Mouse (Mus musculus) lung, embryonic 14.5 days (tissue): ENCODE results near the gene Ifit1. TPM values are rescaled to one million over a fixed set of nuclear protein-coding genes. Genes with fewer than 3 reads are reported as not detected.

Experiments used
- ATAC-seq: fragments of 200-750 bp; cut with Nextera tagmentation; 2 replicates; pipeline ENCODE4 v1.8.0; 2017; ENCODE audit warnings: mild to moderate bottlenecking, moderate TSS enrichment, moderate library complexity; ENCODE audit not compliant: insufficient read depth
- DNase-seq: peaks from one replicate; pipeline ENCODE4 v3.0.0-alpha.2; 2015
- H3K27ac ChIP-seq: fragments of 300-500 bp; sonication (generic); 2 replicates; pipeline ENCODE4 v1.5.1; 2014; ENCODE audit warnings: low read depth, mild to moderate bottlenecking, moderate library complexity
- H3K27me3 ChIP-seq: fragments of 300-500 bp; sonication (generic); 2 replicates; pipeline ENCODE4 v1.6.1; 2014; ENCODE audit warnings: low read length, control low read depth; ENCODE audit not compliant: insufficient read depth
- H3K36me3 ChIP-seq: fragments of 300-500 bp; sonication (generic); 2 replicates; pipeline ENCODE4 v1.6.1; 2014; ENCODE audit warnings: control low read depth; ENCODE audit not compliant: insufficient read depth
- H3K4me1 ChIP-seq: fragments of 300-500 bp; sonication (generic); 2 replicates; pipeline ENCODE4 v1.6.1; 2014; ENCODE audit warnings: antibody characterized with exemption, control low read depth; ENCODE audit not compliant: insufficient read depth
- H3K4me2 ChIP-seq: fragments of 300-500 bp; sonication (generic); 2 replicates; pipeline ENCODE4 v1.6.1; 2014; ENCODE audit warnings: mild to moderate bottlenecking
- H3K4me3 ChIP-seq: fragments of 300-500 bp; sonication (generic); 2 replicates; pipeline ENCODE4 v1.5.1; 2014; ENCODE audit warnings: low read depth, low read length
- H3K9ac ChIP-seq: fragments of 300-500 bp; sonication (generic); 2 replicates; pipeline ENCODE4 v1.6.1; 2014
- H3K9me3 ChIP-seq: fragments of 300-500 bp; sonication (generic); 2 replicates; pipeline ENCODE4 v1.6.1; 2016; ENCODE audit warnings: low read depth, low read length, control low read depth
- CTCF ChIP-seq: IDR thresholded peaks from 2 replicates; pipeline ENCODE4 v1.5.1; 2016; ENCODE audit warnings: antibody characterized with exemption, low read depth
- WGBS: fragments of 180-500 bp; shearing (Covaris S2); extraction: QIAGEN DNeasy Blood & Tissue Kit; methylation state at CpG from one replicate; pipeline ENCODE4 v1.1.7; 2014; 5-methylcytosine and 5-hydroxymethylcytosine counted together
- polyA plus RNA-seq: library from polyadenylated mRNA; unstranded; fragments of >200 nt; fragmentation: Nextera tagmentation; extraction: Ambion mirVana; gene quantifications from 2 replicates; pipeline ENCODE4 v1.2.1, GENCODE M21; 2014

The Ifit1 gene
- polyA plus RNA-seq, 1 experiment from 2014 or later: not detected

DNA sequence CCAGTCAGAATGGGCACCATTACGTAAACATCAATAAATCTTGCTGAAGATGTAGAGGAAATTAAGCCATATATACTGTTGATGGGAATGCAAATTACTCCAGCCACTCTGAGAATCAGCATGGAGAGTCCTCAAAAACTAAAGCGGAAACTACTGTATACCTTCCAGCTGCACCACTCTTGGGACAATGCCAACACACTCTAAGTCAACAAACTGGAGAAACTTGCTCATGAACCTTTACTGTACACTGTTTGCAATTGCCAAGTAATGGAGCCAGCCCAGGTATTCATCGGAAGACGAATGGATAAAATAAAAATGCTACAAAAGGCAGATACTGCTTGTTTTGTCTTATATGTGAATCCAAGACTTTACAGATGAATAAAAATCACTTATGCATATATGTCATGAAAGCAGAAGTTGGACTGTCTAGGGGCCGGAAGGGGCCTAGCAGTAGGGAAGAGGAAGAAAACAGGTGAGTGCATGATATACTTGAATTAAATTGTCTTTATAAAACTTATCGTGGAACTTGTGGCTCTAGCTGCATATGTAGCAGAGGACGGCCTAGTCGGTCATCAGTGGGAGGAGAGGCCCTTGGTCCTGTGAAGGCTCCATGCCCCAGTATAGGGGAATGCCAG lies 55.8 kb downstream of the Ifit1 start:
- H3K4me3 ChIP-seq: no peak overlapping the region
- no peak for TF ChIP-seq CTCF
- ATAC-seq (no peak), DNase-seq (peak; percentile 76)
- no peak overlapping the region for H3K4me2 ChIP-seq
- H3K9me3 ChIP-seq: no peaks in the 10 kb centered on the region
- H3K27me3 ChIP-seq: no peaks in the 10 kb centered on the region
- no peak overlapping the region for H3K9ac ChIP-seq
- no peaks in the 10 kb centered on the region for H3K36me3 ChIP-seq
- H3K27ac ChIP-seq: no peak overlapping the region
- WGBS: 75% methylated on average over 8 of the region's 8 CpGs
- no peaks in the 10 kb centered on the region for H3K4me1 ChIP-seq

DNA sequence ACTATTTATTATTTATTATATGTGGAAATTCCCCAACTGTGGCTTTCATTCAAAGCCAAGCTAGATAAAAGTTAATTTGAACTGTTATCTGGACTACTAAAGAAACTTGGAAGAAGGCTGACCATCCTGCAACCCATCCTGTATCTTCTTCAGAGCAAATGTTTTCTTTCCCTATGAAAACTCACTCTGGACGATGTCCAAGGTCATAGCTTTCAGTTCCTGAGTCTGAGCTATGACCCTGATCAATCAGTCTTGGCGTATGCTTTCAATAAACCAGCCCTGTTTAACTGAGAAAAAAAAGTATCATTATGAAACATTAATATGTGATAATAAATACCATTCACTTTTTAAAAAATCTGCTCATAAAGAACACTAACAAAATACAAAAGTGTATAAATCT lies 56.8 kb downstream of the Ifit1 start:
- ATAC-seq (no peak), DNase-seq (no peak)
- Histone ChIP-seq H3K4me2 (no peak overlapping the region), H3K9me3 (no peaks in the 10 kb centered on the region), H3K27ac (no peak overlapping the region), H3K4me1 (no peaks in the 10 kb centered on the region), H3K36me3 (no peaks in the 10 kb centered on the region), H3K4me3 (no peak overlapping the region), H3K9ac (no peak overlapping the region), H3K27me3 (no peaks in the 10 kb centered on the region)
- no peak for TF ChIP-seq CTCF
- WGBS: 41% methylated on average over 2 of the region's 2 CpGs

DNA sequence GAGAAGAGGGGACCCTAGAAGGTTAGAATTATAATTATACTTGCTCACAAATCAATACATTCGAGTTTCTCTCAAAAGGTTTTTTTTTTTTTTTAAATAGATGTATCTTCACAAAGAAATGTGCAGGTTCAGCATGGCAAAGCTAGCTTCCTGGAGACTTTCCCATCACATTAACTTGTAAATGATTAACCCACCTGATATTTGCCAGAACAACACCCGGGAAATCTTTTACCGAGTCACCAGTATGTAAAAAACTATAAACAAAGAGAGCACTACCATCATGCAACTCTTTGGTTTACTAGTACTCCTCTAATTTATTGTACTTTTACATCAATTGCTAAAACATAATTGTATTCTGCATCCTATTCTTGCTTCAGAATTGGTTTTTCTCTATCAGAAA lies 57.8 kb downstream of the Ifit1 start:
- Histone ChIP-seq H3K4me3 (no peak overlapping the region), H3K4me2 (no peak overlapping the region), H3K9ac (no peak overlapping the region), H3K4me1 (no peaks in the 10 kb centered on the region), H3K27me3 (no peaks in the 10 kb centered on the region), H3K9me3 (no peaks in the 10 kb centered on the region), H3K36me3 (no peaks in the 10 kb centered on the region), H3K27ac (no peak overlapping the region)
- whole genome bisulfite sequencing: 64% methylated on average over 3 of the region's 3 CpGs
- no peak for ATAC-seq
- TF ChIP-seq CTCF: no peak
- no peak for DNase-seq

DNA sequence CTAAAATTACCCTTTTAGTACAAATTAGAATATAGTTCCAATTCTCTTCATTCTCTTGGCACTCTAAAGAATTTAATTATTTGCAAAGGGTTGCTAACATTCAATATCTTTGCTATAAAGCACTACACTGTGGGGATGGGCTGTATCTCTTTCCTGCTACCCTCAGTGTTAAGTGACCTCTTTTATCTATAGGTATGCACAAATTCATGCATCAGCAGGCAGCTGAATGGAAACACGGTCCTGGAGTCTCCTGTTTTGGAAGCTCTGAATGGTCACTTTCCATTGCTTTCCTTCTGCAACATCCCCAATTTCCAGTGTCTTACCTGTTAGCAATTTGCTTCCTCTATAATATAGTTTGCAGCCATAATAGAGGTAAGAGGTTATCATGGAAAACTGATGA lies 58.2 kb downstream of the Ifit1 start:
- H3K27me3 ChIP-seq: no peaks in the 10 kb centered on the region
- DNase-seq (no peak), ATAC-seq (no peak)
- H3K4me1 ChIP-seq: no peaks in the 10 kb centered on the region
- no peaks in the 10 kb centered on the region for H3K36me3 ChIP-seq
- no peak overlapping the region for H3K9ac ChIP-seq
- no peak overlapping the region for H3K4me2 ChIP-seq
- TF ChIP-seq CTCF: no peak
- H3K9me3 ChIP-seq: no peaks in the 10 kb centered on the region
- no peak overlapping the region for H3K27ac ChIP-seq
- H3K4me3 ChIP-seq: no peak overlapping the region
- 58% methylated on average over 1 of the region's 1 CpGs for WGBS

DNA sequence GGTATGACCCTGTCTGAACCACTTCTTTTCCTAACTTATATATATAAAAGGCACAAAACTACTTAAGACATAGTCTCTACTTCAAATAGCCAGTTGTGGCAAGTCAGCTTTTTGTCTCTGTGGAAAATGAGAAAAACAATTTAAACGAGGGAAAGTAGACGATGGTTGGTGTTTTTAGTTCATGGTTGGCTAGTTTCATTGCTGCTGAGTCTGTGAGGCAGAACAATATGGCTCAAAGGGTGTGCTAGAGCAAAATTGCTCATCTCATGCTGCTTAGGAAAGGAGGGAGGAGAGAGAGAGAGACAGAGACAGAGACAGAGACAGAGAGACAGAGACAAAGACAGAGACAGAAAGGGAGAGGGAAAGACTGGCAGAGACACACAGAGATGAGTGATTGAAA lies 58.6 kb downstream of the Ifit1 start:
- H3K36me3 ChIP-seq: no peaks in the 10 kb centered on the region
- no peaks in the 10 kb centered on the region for H3K27me3 ChIP-seq
- no peak for DNase-seq
- no peak overlapping the region for H3K4me2 ChIP-seq
- H3K27ac ChIP-seq: no peak overlapping the region
- no peak overlapping the region for H3K4me3 ChIP-seq
- no peaks in the 10 kb centered on the region for H3K9me3 ChIP-seq
- ATAC-seq: no peak
- TF ChIP-seq CTCF: no peak
- no peaks in the 10 kb centered on the region for H3K4me1 ChIP-seq
- WGBS: 86% methylated on average over 2 of the region's 2 CpGs
- no peak overlapping the region for H3K9ac ChIP-seq

Other genes starting within 250 kb of the Ifit1 start
- gene Ch25h, start 165.7 kb upstream of the Ifit1 start, polyA plus RNA-seq: 0.14 and 0.43 TPM in 2 replicates
- 44.8 and 45.6 TPM in 2 replicates for gene Lipa, start 113.4 kb upstream of the Ifit1 start, polyA plus RNA-seq
- 15.5 and 15.9 TPM in 2 replicates for gene Ifit2, start 90.2 kb upstream of the Ifit1 start, polyA plus RNA-seq
- 0.26 and 0.65 TPM in 2 replicates for gene Ifit3, start 57.3 kb upstream of the Ifit1 start, polyA plus RNA-seq
- gene Ifit1bl1, start 38.9 kb upstream of the Ifit1 start, polyA plus RNA-seq: 0.18 and 0.49 TPM in 2 replicates
- not detected in 2 replicates for gene Ifit3b, start 32.9 kb upstream of the Ifit1 start, polyA plus RNA-seq
- gene Ifit1bl2, start 128 bp upstream of the Ifit1 start, polyA plus RNA-seq: 0.12 TPM in 1 of 2 replicates, not detected in the other
- gene Slc16a12, start 106.4 kb downstream of the Ifit1 start, polyA plus RNA-seq: 13.4 and 15.4 TPM in 2 replicates
- 10.0 and 10.3 TPM in 2 replicates for gene Pank1, start 238.6 kb downstream of the Ifit1 start, polyA plus RNA-seq